Mouse (Mus musculus) heart, embryonic 12.5 days (tissue): ENCODE results near the gene Kif4. TPM values are rescaled to one million over a fixed set of nuclear protein-coding genes. Genes with fewer than 3 reads are reported as not detected.

Experiments used
- ATAC-seq: fragments of 200-750 bp; cut with Nextera tagmentation; 2 replicates; pipeline ENCODE4 v1.8.0; 2017; ENCODE audit warnings: moderate TSS enrichment, moderate library complexity; ENCODE audit not compliant: insufficient number of reproducible peaks, low FRiP score
- H3K27ac ChIP-seq: fragments of 300-500 bp; sonication (generic); 2 replicates; pipeline ENCODE4 v1.5.1; 2016; ENCODE audit warnings: mild to moderate bottlenecking, moderate library complexity; ENCODE audit not compliant: poor library complexity, severe bottlenecking
- H3K27me3 ChIP-seq: fragments of 300-500 bp; sonication (generic); replicated peaks from 2 replicates; pipeline ENCODE4 v1.6.1; 2016; ENCODE audit warnings: mild to moderate bottlenecking, moderate library complexity
- H3K36me3 ChIP-seq: fragments of 300-500 bp; sonication (generic); 2 replicates; pipeline ENCODE4 v1.6.1; 2016; ENCODE audit warnings: mild to moderate bottlenecking, moderate library complexity
- H3K4me1 ChIP-seq: fragments of 300-500 bp; sonication (generic); replicated peaks from 2 replicates; pipeline ENCODE4 v1.6.1; 2016; ENCODE audit warnings: mild to moderate bottlenecking
- H3K4me2 ChIP-seq: fragments of 300-500 bp; sonication (generic); 2 replicates; pipeline ENCODE4 v1.6.1; 2016; ENCODE audit warnings: mild to moderate bottlenecking, moderate library complexity
- H3K4me3 ChIP-seq: fragments of 300-500 bp; sonication (generic); 2 replicates; pipeline ENCODE4 v1.5.1; 2016; ENCODE audit warnings: mild to moderate bottlenecking
- H3K9ac ChIP-seq: fragments of 300-500 bp; sonication (generic); 2 replicates; pipeline ENCODE4 v1.6.1; 2016; ENCODE audit warnings: mild to moderate bottlenecking, moderate library complexity
- H3K9me3 ChIP-seq: fragments of 300-500 bp; sonication (generic); replicated peaks from 2 replicates; pipeline ENCODE4 v1.6.1; 2016; ENCODE audit warnings: mild to moderate bottlenecking, moderate library complexity
- WGBS: fragments of 180-500 bp; shearing (Covaris S2); methylation state at CpG from one replicate; pipeline ENCODE4 v1.1.7; 2016; 5-methylcytosine and 5-hydroxymethylcytosine counted together
- polyA plus RNA-seq: library from polyadenylated mRNA; unstranded; fragments of >200 nt; fragmentation: Nextera tagmentation; extraction: Ambion mirVana; gene quantifications from 2 replicates; pipeline ENCODE4 v1.2.1, GENCODE M21; 2016

The Kif4 gene
- polyA plus RNA-seq, 1 experiment from 2014 or later = 30.3 TPM

DNA sequence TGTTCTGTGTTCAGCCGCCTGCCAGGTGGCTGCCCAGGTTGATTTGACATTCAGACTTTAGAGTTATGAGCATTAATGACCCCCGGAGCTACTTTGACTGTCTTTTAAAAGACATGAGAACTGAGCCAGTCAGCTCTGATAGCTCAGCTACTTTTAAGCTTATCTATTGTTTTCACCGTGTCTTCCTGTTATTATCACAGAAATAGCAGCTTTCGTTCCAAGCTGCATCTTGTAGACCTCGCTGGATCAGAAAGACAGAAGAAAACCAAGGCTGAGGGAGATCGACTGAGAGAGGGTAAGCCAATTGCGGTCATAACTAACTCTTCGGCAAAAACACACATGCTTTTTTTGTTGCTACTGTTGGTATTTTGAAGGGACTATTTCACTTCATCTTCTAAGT lies 12.9 kb downstream of the Kif4 start:
- Histone ChIP-seq H3K4me3 (no peak overlapping the region), H3K4me1 (no peaks in the 10 kb centered on the region), H3K9ac (no peak overlapping the region), H3K36me3 (peaks cover 33% of the 10 kb centered on the region), H3K27me3 (no peaks in the 10 kb centered on the region), H3K27ac (no peak overlapping the region), H3K4me2 (no peak overlapping the region), H3K9me3 (no peaks in the 10 kb centered on the region)
- no peak for ATAC-seq
- 81% methylated on average over 8 of the region's 8 CpGs for WGBS

GRCm38 (mm10) chrX:100652848-100653247 lies 27.3 kb downstream of the Kif4 start:
- Histone ChIP-seq H3K36me3 (0 out of 2 replicates have a peak, but pooled peaks cover 6% of the 10 kb centered on the region), H3K27ac (no peak overlapping the region), H3K4me1 (no peaks in the 10 kb centered on the region), H3K9ac (no peak overlapping the region), H3K9me3 (no peaks in the 10 kb centered on the region), H3K4me3 (no peak overlapping the region), H3K4me2 (no peak overlapping the region), H3K27me3 (no peaks in the 10 kb centered on the region)
- no peak for ATAC-seq

DNA sequence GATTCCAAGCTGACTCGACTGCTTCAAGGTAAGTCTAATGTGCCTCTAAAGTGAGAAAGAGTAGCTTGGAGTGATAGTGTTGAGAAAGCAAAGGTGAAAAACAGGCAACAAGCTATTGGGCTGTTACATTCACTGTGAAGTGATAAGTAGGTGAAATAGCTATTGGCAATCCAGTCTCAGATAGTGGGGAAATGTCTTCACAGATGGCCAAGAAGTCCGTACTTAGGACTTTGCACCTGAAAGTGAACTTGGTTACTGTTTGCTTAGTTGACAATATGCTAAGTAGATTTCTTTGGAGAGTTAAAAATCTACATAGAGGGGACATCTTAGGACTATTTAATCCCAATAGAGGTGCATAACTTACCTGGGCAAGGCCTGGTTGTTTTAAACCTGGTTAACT lies 39.3 kb downstream of the Kif4 start:
- 81% methylated on average over 2 of the region's 2 CpGs for WGBS
- Histone ChIP-seq H3K4me3 (no peak overlapping the region), H3K4me1 (no peaks in the 10 kb centered on the region), H3K9ac (no peak overlapping the region), H3K36me3 (peaks cover 9% of the 10 kb centered on the region; the same call in 1 of the 2 replicates), H3K4me2 (no peak overlapping the region), H3K27me3 (no peaks in the 10 kb centered on the region), H3K27ac (no peak overlapping the region), H3K9me3 (no peaks in the 10 kb centered on the region)
- ATAC-seq = no peak

DNA sequence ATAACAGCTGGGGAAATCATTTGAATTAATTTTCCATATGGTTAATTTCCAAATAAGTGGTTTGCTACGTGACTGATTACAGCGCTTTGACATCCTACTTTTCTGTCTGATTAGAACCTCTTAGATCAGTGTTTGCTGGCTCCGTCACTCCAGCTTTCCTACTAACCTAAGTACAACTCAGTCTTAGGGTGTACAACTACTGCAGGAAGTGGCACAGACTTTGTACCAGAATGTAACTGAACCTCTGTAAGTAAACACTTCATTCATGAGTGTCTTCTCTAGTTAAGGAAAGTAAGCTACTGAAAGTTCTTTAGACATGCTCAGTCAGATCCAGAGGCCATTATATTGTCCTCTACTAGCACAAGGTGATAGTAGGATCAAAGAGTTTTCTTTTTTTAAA lies 52.7 kb downstream of the Kif4 start:
- H3K27me3 ChIP-seq = no peaks in the 10 kb centered on the region
- H3K9ac ChIP-seq = no peak overlapping the region
- H3K9me3 ChIP-seq = no peaks in the 10 kb centered on the region
- H3K4me1 ChIP-seq = no peaks in the 10 kb centered on the region
- no peak overlapping the region for H3K4me2 ChIP-seq
- no peak overlapping the region for H3K27ac ChIP-seq
- H3K36me3 ChIP-seq = peaks cover 24% of the 10 kb centered on the region
- no peak overlapping the region for H3K4me3 ChIP-seq
- 87% methylated on average over 3 of the region's 3 CpGs for WGBS
- no peak for ATAC-seq

GRCm38 (mm10) chrX:100686527-100686926 lies 61.0 kb downstream of the Kif4 start:
- no peak overlapping the region for H3K4me2 ChIP-seq

GRCm38 (mm10) chrX:100687360-100688032 lies 62.0 kb downstream of the Kif4 start:
- H3K36me3 ChIP-seq = peaks cover 15% of the 10 kb centered on the region; the same call in 1 of the 2 replicates
- H3K9ac ChIP-seq = no peak overlapping the region
- H3K4me1 ChIP-seq = no peaks in the 10 kb centered on the region
- no peak for ATAC-seq
- H3K9me3 ChIP-seq = no peaks in the 10 kb centered on the region
- no peak overlapping the region for H3K4me3 ChIP-seq
- no peak overlapping the region for H3K27ac ChIP-seq
- WGBS = 75% methylated on average over 6 of the region's 6 CpGs
- no peak overlapping the region for H3K4me2 ChIP-seq
- H3K27me3 ChIP-seq = 0 out of 2 replicates have a peak, but pooled peaks cover 4% of the 10 kb centered on the region

More at GRCm38 (mm10) chrX:100686527-100686926, 61.0 kb downstream of the Kif4 start:
- Histone ChIP-seq H3K36me3 (peaks cover 11% of the 10 kb centered on the region; the same call in 1 of the 2 replicates), H3K4me3 (no peak overlapping the region), H3K4me1 (no peaks in the 10 kb centered on the region), H3K27ac (no peak overlapping the region), H3K9ac (no peak overlapping the region), H3K27me3 (0 out of 2 replicates have a peak, but pooled peaks cover 4% of the 10 kb centered on the region), H3K9me3 (no peaks in the 10 kb centered on the region)
- 47% methylated on average over 3 of the region's 3 CpGs for WGBS
- no peak for ATAC-seq

DNA sequence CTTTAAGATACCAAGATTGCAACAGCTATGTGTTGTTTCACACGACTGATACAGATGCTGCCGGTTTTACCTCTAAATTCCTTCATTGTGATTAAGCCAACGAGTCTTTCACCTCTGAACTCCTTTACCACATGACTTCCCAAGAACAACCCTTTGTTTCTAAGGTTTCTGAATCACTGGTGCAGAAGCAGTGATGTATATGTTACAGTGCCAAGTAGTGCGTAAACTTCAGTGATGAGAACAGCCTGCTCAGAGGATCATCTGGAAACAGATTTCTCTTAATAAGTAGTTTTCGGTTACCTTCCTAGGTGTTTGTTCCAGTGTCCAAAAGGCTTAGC lies 62.5 kb downstream of the Kif4 start:
- H3K9ac ChIP-seq = no peak overlapping the region
- no peak overlapping the region for H3K4me2 ChIP-seq
- H3K27ac ChIP-seq = no peak overlapping the region
- H3K4me3 ChIP-seq = no peak overlapping the region
- H3K27me3 ChIP-seq = 0 out of 2 replicates have a peak, but pooled peaks cover 4% of the 10 kb centered on the region
- peaks cover 15% of the 10 kb centered on the region; the same call in 1 of the 2 replicates for H3K36me3 ChIP-seq
- WGBS = 82% methylated on average over 5 of the region's 5 CpGs
- no peaks in the 10 kb centered on the region for H3K9me3 ChIP-seq
- no peak for ATAC-seq
- H3K4me1 ChIP-seq = no peaks in the 10 kb centered on the region

- 94% methylated on average over 4 of the region's 4 CpGs for whole genome bisulfite sequencing
- H3K27ac ChIP-seq = no peak overlapping the region
- no peaks in the 10 kb centered on the region for H3K27me3 ChIP-seq
- H3K4me1 ChIP-seq = no peaks in the 10 kb centered on the region
- no peak overlapping the region for H3K4me3 ChIP-seq
- H3K9ac ChIP-seq = no peak overlapping the region
- H3K4me2 ChIP-seq = no peak overlapping the region
- no peaks in the 10 kb centered on the region for H3K9me3 ChIP-seq
- peaks cover 29% of the 10 kb centered on the region for H3K36me3 ChIP-seq
- ATAC-seq = no peak
These were observed 71.2 kb downstream of the Kif4 start for GRCm38 (mm10) chrX:100696776-100697175.

GRCm38 (mm10) chrX:100708032-100708431 lies 82.5 kb downstream of the Kif4 start:
- no peaks in the 10 kb centered on the region for H3K27me3 ChIP-seq
- WGBS = 81% methylated on average over 6 of the region's 6 CpGs

GRCm38 (mm10) chrX:100716173-100716572 lies 90.6 kb downstream of the Kif4 start:
- H3K36me3 ChIP-seq = peaks cover 40% of the 10 kb centered on the region
- no peak overlapping the region for H3K27ac ChIP-seq
- H3K9ac ChIP-seq = no peak overlapping the region
- WGBS = 89% methylated on average over 6 of the region's 6 CpGs
- H3K4me1 ChIP-seq = no peaks in the 10 kb centered on the region
- no peaks in the 10 kb centered on the region for H3K9me3 ChIP-seq
- ATAC-seq = no peak
- no peak overlapping the region for H3K4me3 ChIP-seq
- no peak overlapping the region for H3K4me2 ChIP-seq
- no peaks in the 10 kb centered on the region for H3K27me3 ChIP-seq

More at GRCm38 (mm10) chrX:100708032-100708431, 82.5 kb downstream of the Kif4 start:
- Histone ChIP-seq H3K36me3 (peaks cover 33% of the 10 kb centered on the region), H3K4me1 (no peaks in the 10 kb centered on the region), H3K9ac (no peak overlapping the region), H3K9me3 (no peaks in the 10 kb centered on the region), H3K4me3 (no peak overlapping the region), H3K27ac (no peak overlapping the region), H3K4me2 (no peak overlapping the region)
- no peak for ATAC-seq

DNA sequence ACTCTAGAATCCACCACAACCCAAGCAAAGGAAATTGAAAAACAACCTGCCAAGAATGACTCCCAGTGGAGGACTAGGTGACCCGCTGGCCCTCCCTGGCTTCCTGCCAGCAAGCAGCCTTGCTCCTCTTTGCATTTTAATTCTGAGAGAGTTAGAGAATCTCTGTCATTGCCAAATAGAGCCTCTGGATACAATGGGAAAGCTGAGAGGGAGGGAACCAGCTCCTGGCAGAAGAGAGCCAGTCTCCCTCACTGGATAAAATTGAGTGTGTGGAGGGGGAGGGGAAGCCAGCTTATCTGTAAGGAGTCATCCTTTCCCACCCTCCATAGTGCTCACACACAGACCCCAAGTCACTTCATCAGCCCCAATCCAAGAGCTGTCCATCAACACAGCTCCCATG lies 103.4 kb downstream of the Kif4 start:
- no peak overlapping the region for H3K4me3 ChIP-seq
- 26% methylated on average over 1 of the region's 1 CpGs for WGBS
- no peak overlapping the region for H3K4me2 ChIP-seq
- H3K27me3 ChIP-seq = peaks cover 33% of the 10 kb centered on the region
- H3K4me1 ChIP-seq = peaks cover 22% of the 10 kb centered on the region
- no peak for ATAC-seq
- H3K9ac ChIP-seq = no peak overlapping the region
- H3K27ac ChIP-seq = no peak overlapping the region
- no peaks in the 10 kb centered on the region for H3K9me3 ChIP-seq
- H3K36me3 ChIP-seq = peaks cover 31% of the 10 kb centered on the region
